Mouse (Mus musculus) forebrain, embryonic 12.5 days (tissue): ENCODE results near the gene Zfp811. TPM values are rescaled to one million over a fixed set of nuclear protein-coding genes. Genes with fewer than 3 reads are reported as not detected.
A peak's percentile ranks its signal among the peaks of the same experiment; 100 is the strongest.
"Not testable (repeated sequence)": the region's sequence is repeated elsewhere in the genome, so short reads cannot be mapped to it uniquely, and the experiment has no call there.

Experiments used
- ATAC-seq: fragments of 200-750 bp; cut with Nextera tagmentation; 2 replicates; pipeline ENCODE4 v1.8.0; 2017; ENCODE audit warnings: moderate TSS enrichment; ENCODE audit not compliant: low FRiP score
- H3K27ac ChIP-seq: fragments of 300-500 bp; sonication (generic); 2 replicates; pipeline ENCODE4 v1.5.1; 2016; ENCODE audit warnings: mild to moderate bottlenecking
- H3K27me3 ChIP-seq: fragments of 300-500 bp; sonication (generic); 2 replicates; pipeline ENCODE4 v1.6.1; 2016; ENCODE audit warnings: mild to moderate bottlenecking
- H3K36me3 ChIP-seq: fragments of 300-500 bp; sonication (generic); replicated peaks from 2 replicates; pipeline ENCODE4 v1.6.1; 2016; ENCODE audit warnings: mild to moderate bottlenecking
- H3K4me1 ChIP-seq: fragments of 300-500 bp; sonication (generic); 2 replicates; pipeline ENCODE4 v1.6.1; 2016
- H3K4me2 ChIP-seq: fragments of 300-500 bp; sonication (generic); 2 replicates; pipeline ENCODE4 v1.6.1; 2016; ENCODE audit warnings: mild to moderate bottlenecking, moderate library complexity
- H3K4me3 ChIP-seq: fragments of 300-500 bp; sonication (generic); replicated peaks from 2 replicates; pipeline ENCODE4 v1.5.1; 2016; ENCODE audit warnings: mild to moderate bottlenecking
- H3K9ac ChIP-seq: fragments of 300-500 bp; sonication (generic); 2 replicates; pipeline ENCODE4 v1.6.1; 2016; ENCODE audit warnings: mild to moderate bottlenecking
- H3K9me3 ChIP-seq: fragments of 300-500 bp; sonication (generic); 2 replicates; pipeline ENCODE4 v1.6.1; 2016
- WGBS: fragments of 180-500 bp; shearing (Covaris S2); methylation state at CpG from one replicate; pipeline ENCODE4 v1.1.7; 2016; 5-methylcytosine and 5-hydroxymethylcytosine counted together
- polyA plus RNA-seq: library from polyadenylated mRNA; unstranded; fragments of >200 nt; fragmentation: Nextera tagmentation; extraction: Ambion mirVana; gene quantifications from 2 replicates; pipeline ENCODE4 v1.2.1, GENCODE M21; 2016

Gene Zfp811
- 32.2 and 34.2 TPM in 2 replicates for polyA plus RNA-seq

DNA sequence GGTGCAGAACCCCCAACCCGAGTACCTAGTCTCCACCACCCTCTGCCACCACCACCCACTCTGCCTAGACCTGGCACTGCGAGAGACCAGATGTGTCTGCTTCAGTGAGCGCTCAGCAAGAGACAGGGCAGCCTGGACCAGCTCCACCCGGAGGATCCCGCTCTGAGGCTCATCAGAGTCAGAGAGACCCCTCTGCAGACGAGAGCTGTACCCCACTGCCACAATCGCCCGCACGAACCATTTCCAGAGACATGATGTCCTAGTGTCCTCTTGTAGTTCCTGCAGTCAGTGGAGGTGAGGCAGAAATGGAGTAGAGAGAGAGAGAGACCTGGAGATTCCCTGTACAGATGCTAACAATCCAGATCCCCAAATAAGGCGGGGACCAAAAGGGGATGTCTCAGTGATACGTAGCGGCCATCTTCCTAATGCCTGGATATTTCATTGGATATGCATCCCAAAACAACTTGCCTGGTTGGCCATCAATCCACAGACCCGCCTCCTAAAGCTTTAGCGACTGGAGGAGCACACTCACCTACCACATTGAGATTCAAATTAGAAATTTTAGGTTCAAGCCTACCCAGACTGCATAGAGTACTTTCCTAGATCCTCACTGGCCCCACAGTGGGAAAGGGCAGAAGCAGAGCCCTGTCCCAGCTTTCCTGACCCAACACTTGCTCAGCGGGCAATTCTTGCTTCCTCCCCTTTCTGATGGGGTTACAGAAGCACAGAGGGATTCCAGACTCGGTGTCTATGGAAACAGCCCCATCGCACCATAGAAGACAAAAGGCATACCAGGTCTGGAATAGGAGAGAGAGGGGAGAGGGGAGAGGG, at the start of gene Zfp811:
Gene Zfp811, minus strand, starts transcription at position 388 of the 831 bp plus-strand sequence.
- Histone ChIP-seq H3K27me3 (no peaks in the 10 kb centered on the region), H3K4me3 (peak within 1 kb of the TSS; percentile 58), H3K36me3 (no peaks in the 10 kb centered on the region; the same call in 1 of the 2 replicates), H3K4me1 (peaks cover 44% of the 10 kb centered on the region), H3K9ac (peak within 1 kb of the TSS; percentile 72), H3K27ac (peak within 1 kb of the TSS; percentile 91), H3K9me3 (no peaks in the 10 kb centered on the region), H3K4me2 (peak within 1 kb of the TSS; percentile 72)
- ATAC-seq: peak; percentile 90
- under 1% methylated on average over 17 of the region's 17 CpGs for WGBS

DNA sequence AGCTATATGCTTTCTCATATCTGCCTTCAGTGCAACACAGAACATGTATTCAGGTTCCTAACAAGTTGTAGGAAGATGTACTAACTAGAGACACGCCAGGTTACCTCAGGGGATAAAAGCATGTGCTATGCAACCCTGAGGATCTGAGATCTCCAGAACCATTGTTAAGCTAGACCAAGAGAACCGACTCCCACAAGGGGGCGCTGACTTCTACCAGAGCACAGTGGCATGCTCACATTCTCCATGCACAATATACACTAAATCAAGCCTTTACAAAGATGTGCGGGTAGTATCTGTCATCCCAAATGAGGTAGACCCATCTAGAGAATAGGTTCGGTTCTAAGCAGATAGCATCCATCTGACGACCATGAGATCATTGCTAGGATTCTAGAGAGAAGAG, 47.0 kb upstream of the Zfp811 start:
- ATAC-seq, H3K4me2 ChIP-seq, H3K9me3 ChIP-seq, H3K4me3 ChIP-seq, H3K36me3 ChIP-seq, H3K9ac ChIP-seq, H3K27me3 ChIP-seq, H3K4me1 ChIP-seq, H3K27ac ChIP-seq: not testable (repeated sequence)
- WGBS: 66% methylated on average over 3 of the region's 6 CpGs

DNA sequence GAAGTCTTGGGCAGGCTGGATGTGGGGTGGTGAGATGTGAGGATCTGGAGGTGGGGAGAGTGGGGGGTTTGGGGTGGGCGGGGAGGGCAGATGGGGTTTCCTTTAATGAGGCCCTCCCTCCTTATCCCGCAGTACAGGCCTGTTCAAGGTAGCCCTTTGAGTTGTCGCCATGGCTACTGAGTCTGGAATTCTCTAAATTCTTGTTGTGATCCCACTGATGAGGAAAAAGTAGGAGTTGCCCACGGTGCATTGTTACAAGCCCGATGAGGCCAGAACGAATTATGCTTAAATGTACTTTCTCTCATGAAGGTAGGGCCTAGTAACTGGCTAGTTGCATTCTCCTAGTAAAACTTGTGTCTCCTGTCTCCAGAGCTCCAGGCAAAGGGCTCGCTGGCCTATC, 41.9 kb upstream of the Zfp811 start:
- Histone ChIP-seq H3K9ac (no peak overlapping the region), H3K9me3 (no peaks in the 10 kb centered on the region), H3K27me3 (no peaks in the 10 kb centered on the region), H3K4me1 (peaks cover 6% of the 10 kb centered on the region), H3K4me2 (no peak overlapping the region), H3K27ac (no peak overlapping the region), H3K36me3 (no peaks in the 10 kb centered on the region), H3K4me3 (no peak overlapping the region)
- ATAC-seq: no peak
- WGBS: 30% methylated on average over 7 of the region's 7 CpGs

DNA sequence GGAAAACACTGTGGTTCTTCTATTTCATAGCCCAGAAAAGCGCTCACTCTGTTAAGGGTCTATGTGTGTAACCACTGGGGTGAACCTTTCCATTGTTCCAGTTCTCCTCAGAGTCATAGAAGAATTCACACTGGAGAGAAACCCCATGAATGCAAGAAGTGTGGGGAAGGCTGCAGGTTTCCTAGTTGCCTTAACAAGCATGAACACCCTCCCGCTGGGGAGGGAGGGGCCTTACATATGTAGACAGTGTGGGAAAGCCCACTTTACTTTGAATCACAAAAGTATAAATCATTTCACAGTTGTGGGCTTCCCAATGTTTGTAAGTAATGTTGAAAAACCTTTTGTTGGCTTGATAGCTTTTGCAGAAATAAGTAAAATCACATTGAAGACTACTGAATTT, 31.7 kb upstream of the Zfp811 start:
- H3K36me3 ChIP-seq: no peaks in the 10 kb centered on the region
- H3K4me3 ChIP-seq: no peak overlapping the region
- no peaks in the 10 kb centered on the region for H3K27me3 ChIP-seq
- no peak overlapping the region for H3K27ac ChIP-seq
- no peak for ATAC-seq
- H3K4me2 ChIP-seq: no peak overlapping the region
- peaks cover 4% of the 10 kb centered on the region; the same call in 1 of the 2 replicates for H3K4me1 ChIP-seq
- WGBS: 73% methylated on average over 2 of the region's 2 CpGs
- H3K9ac ChIP-seq: no peak overlapping the region
- peaks cover 6% of the 10 kb centered on the region; the same call in 1 of the 2 replicates for H3K9me3 ChIP-seq

DNA sequence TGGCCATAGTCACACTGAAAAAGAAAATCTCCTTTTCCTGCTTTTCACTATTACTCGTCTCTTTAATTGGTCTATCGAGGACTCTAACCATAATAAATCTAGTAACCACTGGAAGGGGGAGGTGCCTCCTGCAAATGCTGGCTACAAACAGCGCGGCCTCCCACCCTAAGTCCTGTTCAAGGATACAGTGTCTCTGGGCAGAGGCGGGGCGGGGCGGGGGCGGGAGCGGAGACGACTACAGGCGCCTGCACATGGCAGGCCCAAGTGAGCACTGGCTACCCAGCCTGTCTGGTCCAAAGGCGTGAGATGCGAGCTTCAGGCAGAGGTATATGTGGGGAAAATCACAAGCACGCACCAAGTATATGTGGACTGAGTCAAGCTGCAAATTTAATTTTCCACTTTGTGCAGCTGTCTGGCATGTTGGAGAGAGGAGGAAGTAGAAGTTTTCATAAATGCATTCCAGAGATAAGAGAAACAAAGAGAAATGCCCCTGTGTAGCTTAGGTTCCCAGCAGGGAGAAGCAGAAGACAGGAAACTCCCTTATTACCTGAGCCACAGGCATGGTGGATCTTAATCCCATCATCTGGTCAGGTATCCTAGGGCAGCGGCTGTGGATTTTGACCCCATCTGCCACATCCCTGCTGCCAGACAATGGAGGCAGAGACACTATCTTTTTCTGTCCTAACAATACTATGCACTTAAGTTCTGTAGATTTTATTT, 29.5 kb upstream of the Zfp811 start:
- Histone ChIP-seq H3K4me3 (no peak overlapping the region), H3K4me1 (peaks cover 4% of the 10 kb centered on the region; the same call in 1 of the 2 replicates), H3K4me2 (no peak overlapping the region), H3K9ac (no peak overlapping the region), H3K27ac (no peak overlapping the region), H3K27me3 (no peaks in the 10 kb centered on the region), H3K9me3 (peaks cover 6% of the 10 kb centered on the region; the same call in 1 of the 2 replicates), H3K36me3 (no peaks in the 10 kb centered on the region)
- no peak for ATAC-seq
- 36% methylated on average over 15 of the region's 15 CpGs for WGBS

DNA sequence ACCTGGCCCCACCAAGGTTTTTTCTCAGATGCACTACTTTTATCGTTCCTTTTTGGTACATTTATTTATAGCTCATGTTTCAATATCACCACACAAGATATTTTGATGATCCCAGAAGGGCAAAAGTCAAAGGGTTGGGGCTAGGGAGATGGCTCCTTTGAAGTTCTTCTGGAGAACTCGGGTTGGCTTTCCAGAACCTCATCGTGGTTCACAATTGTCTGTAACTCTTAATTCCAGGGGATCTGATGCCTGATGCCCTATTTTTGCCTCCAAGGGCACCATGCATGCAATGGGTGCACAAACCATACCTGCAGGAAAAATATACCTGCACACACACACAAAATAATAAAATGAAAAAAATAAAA, 20.7 kb upstream of the Zfp811 start:
- Histone ChIP-seq H3K4me2 (peak overlapping the region; percentile 63), H3K27me3 (no peaks in the 10 kb centered on the region), H3K9ac (no peak overlapping the region), H3K4me3 (peak overlapping the region; percentile 78), H3K36me3 (peaks cover 11% of the 10 kb centered on the region), H3K27ac (no peak overlapping the region), H3K4me1 (peaks cover 12% of the 10 kb centered on the region), H3K9me3 (no peaks in the 10 kb centered on the region)
- no peak; the same call in 1 of the 2 replicates for ATAC-seq
- 35% methylated on average over 3 of the region's 3 CpGs for WGBS

DNA sequence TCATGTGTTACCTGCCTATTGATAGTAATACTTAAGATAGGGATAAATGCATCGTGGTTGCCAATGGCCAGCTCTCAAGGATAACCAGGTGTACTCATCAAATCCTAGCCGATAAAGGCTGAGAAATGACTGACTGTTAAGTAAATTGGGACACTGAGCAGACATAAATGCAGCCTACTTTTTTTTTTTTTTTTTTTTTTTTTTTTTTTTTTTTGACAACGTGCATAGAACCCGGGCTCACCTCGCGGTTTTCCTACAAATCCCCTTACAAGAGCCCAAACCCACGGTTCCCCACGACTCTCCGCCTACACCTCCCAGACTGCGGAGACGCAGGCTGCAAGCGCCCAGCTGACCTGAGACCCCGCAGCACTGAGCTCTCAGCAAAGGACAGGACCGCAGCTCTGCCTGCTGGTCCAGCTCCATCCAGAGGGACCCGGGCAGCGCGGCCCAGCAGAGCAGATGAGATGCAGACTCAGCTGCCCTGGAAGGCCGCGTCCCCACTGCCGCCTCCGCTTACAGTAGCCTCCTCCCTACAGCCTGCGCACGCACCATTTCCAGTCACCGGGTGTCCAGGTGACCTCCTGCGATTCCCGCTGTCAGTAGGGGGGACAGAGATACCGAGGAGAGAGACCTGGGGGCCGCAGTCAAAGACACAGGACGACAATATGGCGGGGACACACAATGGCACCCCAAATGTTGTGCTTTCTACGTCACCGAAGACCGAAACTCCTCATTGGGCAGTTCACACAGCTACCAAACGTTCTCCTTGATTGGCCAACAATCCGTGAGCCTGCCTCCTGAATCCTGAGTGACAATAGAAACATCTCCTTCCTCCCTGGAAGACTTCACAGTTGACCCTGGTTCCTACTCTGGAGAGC, 20.0 kb upstream of the Zfp811 start, which contains the start of gene Zfp799:
Gene Zfp799, minus strand, starts transcription at position 722 of the 878 bp plus-strand sequence.
- Histone ChIP-seq H3K9ac (peak within 1 kb of the TSS; percentile 91), H3K36me3 (peaks cover 16% of the 10 kb centered on the region), H3K27me3 (no peaks in the 10 kb centered on the region), H3K4me1 (peaks cover 12% of the 10 kb centered on the region), H3K9me3 (no peaks in the 10 kb centered on the region), H3K27ac (peak within 1 kb of the TSS; percentile 75), H3K4me2 (peak within 1 kb of the TSS; percentile 63), H3K4me3 (peak within 1 kb of the TSS; percentile 78)
- WGBS: 3% methylated on average over 35 of the region's 35 CpGs
- peak; percentile 99 for ATAC-seq

DNA sequence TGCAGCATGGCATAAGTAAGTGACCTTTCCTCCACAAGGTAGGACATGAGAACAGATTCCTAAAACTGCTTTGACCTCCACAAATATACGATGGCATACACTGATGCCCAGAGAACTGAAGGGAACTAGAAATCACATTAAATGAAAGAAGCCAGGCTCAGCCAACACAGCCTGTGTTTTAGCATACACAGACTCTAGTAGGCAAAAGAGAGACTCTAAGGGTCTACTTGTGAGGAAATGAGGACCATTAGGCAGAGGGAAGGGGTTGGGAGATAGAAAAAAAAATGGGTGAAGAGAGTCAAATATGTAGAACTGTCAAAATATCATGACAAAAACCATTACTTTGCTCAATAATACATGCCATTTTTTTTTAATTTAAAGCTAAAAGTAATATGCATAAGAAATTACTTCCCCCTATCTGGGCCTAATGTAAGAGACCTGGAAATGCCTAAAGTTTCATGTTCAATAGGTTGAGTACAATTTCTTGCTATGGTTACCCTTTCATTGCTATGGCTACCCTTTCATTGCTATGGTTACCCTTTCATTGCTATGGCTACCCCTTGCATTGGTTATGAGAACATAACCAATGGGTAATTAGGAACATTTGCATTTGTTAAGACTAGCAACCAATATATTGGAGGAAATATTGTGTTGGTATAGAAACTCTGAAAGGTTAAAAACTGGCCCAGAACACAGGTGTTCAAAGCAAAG, 6.5 kb upstream of the Zfp811 start:
- peak; percentile 53; the same call in 1 of the 2 replicates for ATAC-seq
- Histone ChIP-seq H3K27me3 (no peaks in the 10 kb centered on the region), H3K9ac (no peak overlapping the region), H3K4me3 (no peak overlapping the region), H3K4me1 (peaks cover 11% of the 10 kb centered on the region), H3K4me2 (no peak overlapping the region), H3K9me3 (no peaks in the 10 kb centered on the region), H3K27ac (peak overlapping the region; percentile 54; the same call in 1 of the 2 replicates), H3K36me3 (peaks cover 41% of the 10 kb centered on the region)
- WGBS: 100% methylated on average over 1 of the region's 1 CpGs

DNA sequence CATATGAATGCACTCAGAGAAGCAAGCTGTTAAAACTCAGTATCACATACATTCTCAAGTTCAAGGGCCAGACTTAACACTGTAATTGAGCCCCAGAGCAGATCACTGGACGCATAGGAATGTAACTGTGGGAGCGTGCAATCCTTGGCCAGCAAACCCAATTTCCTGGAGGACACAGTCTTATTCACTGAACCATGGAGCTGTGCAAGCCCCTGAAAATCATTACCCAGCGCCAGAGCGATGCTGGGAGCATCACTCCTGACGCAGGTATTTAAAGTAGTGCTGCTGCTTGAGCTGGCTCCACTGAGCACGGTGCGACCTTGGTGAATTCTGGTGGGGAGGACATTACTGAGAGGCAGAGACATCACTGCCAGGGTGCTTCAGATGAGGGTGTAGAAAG, 4.4 kb upstream of the Zfp811 start:
- Histone ChIP-seq H3K4me3 (no peak overlapping the region), H3K27me3 (no peaks in the 10 kb centered on the region), H3K36me3 (peaks cover 23% of the 10 kb centered on the region), H3K27ac (0 out of 2 replicates have a peak overlapping the region, but pooled peaks have one; percentile 10), H3K4me1 (peaks cover 21% of the 10 kb centered on the region), H3K4me2 (no peak overlapping the region), H3K9me3 (no peaks in the 10 kb centered on the region), H3K9ac (no peak overlapping the region)
- 77% methylated on average over 7 of the region's 7 CpGs for WGBS
- no peak for ATAC-seq

DNA sequence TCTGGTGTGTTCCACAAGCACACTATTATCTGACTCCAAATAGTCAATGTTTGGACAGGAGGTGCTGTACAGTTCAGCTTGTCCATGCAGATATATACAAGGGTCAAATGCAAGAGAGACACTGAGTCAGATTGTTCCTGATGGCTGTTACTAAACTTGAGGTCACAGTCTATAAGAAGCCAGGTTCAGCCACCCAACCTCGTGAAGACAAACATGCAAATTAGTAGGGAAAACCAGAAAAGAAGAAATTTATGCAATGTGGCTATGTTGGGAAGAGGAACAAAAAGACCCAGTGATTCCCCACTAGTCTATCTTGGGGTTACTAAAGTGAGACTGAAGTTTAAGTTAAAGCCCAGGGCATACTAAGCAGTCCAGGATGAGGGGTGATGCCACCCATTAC, 917 bp upstream of the Zfp811 start:
- ATAC-seq: no peak
- H3K27ac ChIP-seq: no peak overlapping the region

DNA sequence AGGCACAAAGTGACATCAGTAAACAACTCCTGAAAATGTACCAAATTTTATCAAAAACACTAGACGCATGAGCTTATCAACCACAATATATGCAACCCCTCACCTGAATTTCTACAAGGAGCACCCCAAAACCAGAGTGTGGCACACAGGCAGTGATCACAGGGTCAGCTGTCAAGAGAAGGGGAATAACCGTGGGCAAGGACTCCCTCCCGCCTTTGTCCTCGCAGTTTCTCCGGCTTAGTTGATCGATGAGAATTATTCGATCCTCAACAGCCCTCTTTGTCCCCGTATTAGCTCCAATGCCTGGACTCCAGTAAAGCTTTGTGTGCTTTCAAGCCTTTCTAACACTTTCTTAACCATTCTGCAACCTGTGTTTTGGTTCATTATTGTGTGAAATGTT, 810 bp downstream of the Zfp811 start:
- Histone ChIP-seq H3K27ac (peak overlapping the region; percentile 91), H3K4me2 (peak overlapping the region; percentile 72), H3K36me3 (no peaks in the 10 kb centered on the region), H3K9me3 (no peaks in the 10 kb centered on the region), H3K4me1 (peaks cover 44% of the 10 kb centered on the region), H3K9ac (peak overlapping the region; percentile 72), H3K27me3 (no peaks in the 10 kb centered on the region), H3K4me3 (peak overlapping the region; percentile 58)
- WGBS: 6% methylated on average over 8 of the region's 8 CpGs
- ATAC-seq: peak; percentile 16; the same call in 1 of the 2 replicates

More for the DNA sequence above, 917 bp upstream of the Zfp811 start:
- no peak overlapping the region for H3K9ac ChIP-seq
- H3K4me3 ChIP-seq: no peak overlapping the region
- no peaks in the 10 kb centered on the region for H3K9me3 ChIP-seq
- H3K27me3 ChIP-seq: no peaks in the 10 kb centered on the region
- peak overlapping the region; percentile 72 for H3K4me2 ChIP-seq
- peaks cover 41% of the 10 kb centered on the region for H3K4me1 ChIP-seq
- 23% methylated on average over 1 of the region's 1 CpGs for WGBS
- H3K36me3 ChIP-seq: peaks cover 3% of the 10 kb centered on the region
